Mouse (Mus musculus): ENCODE measurements at regions not wholly inside any gene's neighbourhood (a gene's known extent, or its start where the extent isn't known, plus 50 kb on each side); places are given as distances from the start of the nearest gene placed in this dataset.

GRCm38 (mm10) chr4:64530585-64530984, 483.8 kb upstream of the Tnc start:
- Histone ChIP-seq H3K36me3 (replicated peaks; ENCODE audit: control insufficient read depth, insufficient read depth) (no peaks in the 10 kb centered on the region), H3K9ac (no peak overlapping the region), H3K9me3 (ENCODE audit: control insufficient read depth, low read length) (no peaks in the 10 kb centered on the region), H3K4me1 (replicated peaks; ENCODE audit: control insufficient read depth, insufficient read depth, low read length) (no peaks in the 10 kb centered on the region), H3K27ac (no peak overlapping the region), H3K4me2 (replicated peaks) (no peak overlapping the region), H3K27me3 (ENCODE audit: control insufficient read depth, insufficient read depth, low read length) (no peaks in the 10 kb centered on the region), H3K4me3 (replicated peaks; ENCODE audit: low read length) (no peak overlapping the region)
- ATAC-seq (ENCODE audit: low FRiP score) (no peak), DNase-seq (ENCODE audit: low spot score) (peak; percentile 63)
- 85% methylated on average over 4 of the region's 4 CpGs for WGBS

GRCm38 (mm10) chr4:64533019-64533418, 486.2 kb upstream of the Tnc start:
- H3K27me3 ChIP-seq (ENCODE audit: control insufficient read depth, insufficient read depth, low read length) = no peaks in the 10 kb centered on the region
- WGBS = 26% methylated on average over 3 of the region's 3 CpGs
- no peak overlapping the region for H3K27ac ChIP-seq
- H3K36me3 ChIP-seq (replicated peaks; ENCODE audit: control insufficient read depth, insufficient read depth) = no peaks in the 10 kb centered on the region
- no peaks in the 10 kb centered on the region for H3K9me3 ChIP-seq (ENCODE audit: control insufficient read depth, low read length)
- H3K4me1 ChIP-seq (replicated peaks; ENCODE audit: control insufficient read depth, insufficient read depth, low read length) = no peaks in the 10 kb centered on the region
- H3K4me2 ChIP-seq (replicated peaks) = no peak overlapping the region
- DNase-seq (ENCODE audit: low spot score) = peak; percentile 58
- H3K4me3 ChIP-seq (replicated peaks; ENCODE audit: low read length) = no peak overlapping the region
- ATAC-seq (ENCODE audit: low FRiP score) = no peak
- H3K9ac ChIP-seq = no peak overlapping the region

- Histone ChIP-seq H3K4me3 (replicated peaks; ENCODE audit: low read length) (no peak overlapping the region), H3K36me3 (replicated peaks; ENCODE audit: control insufficient read depth, insufficient read depth) (no peaks in the 10 kb centered on the region), H3K4me2 (replicated peaks) (no peak overlapping the region), H3K27me3 (ENCODE audit: control insufficient read depth, insufficient read depth, low read length) (no peaks in the 10 kb centered on the region), H3K27ac (no peak overlapping the region), H3K9ac (no peak overlapping the region), H3K9me3 (ENCODE audit: control insufficient read depth, low read length) (no peaks in the 10 kb centered on the region), H3K4me1 (replicated peaks; ENCODE audit: control insufficient read depth, insufficient read depth, low read length) (no peaks in the 10 kb centered on the region)
- DNase-seq (ENCODE audit: low spot score) (no peak), ATAC-seq (ENCODE audit: low FRiP score) (no peak)
- 69% methylated on average over 6 of the region's 6 CpGs for WGBS
Measured at GRCm38 (mm10) chr4:64535554-64536253, 488.9 kb upstream of the Tnc start.

- Histone ChIP-seq H3K4me2 (replicated peaks) (no peak overlapping the region), H3K4me1 (replicated peaks; ENCODE audit: control insufficient read depth, insufficient read depth, low read length) (no peaks in the 10 kb centered on the region), H3K4me3 (replicated peaks; ENCODE audit: low read length) (no peak overlapping the region), H3K27ac (no peak overlapping the region), H3K36me3 (replicated peaks; ENCODE audit: control insufficient read depth, insufficient read depth) (no peaks in the 10 kb centered on the region), H3K9ac (no peak overlapping the region), H3K9me3 (ENCODE audit: control insufficient read depth, low read length) (no peaks in the 10 kb centered on the region), H3K27me3 (ENCODE audit: control insufficient read depth, insufficient read depth, low read length) (no peaks in the 10 kb centered on the region)
- ATAC-seq (ENCODE audit: low FRiP score) (no peak), DNase-seq (ENCODE audit: low spot score) (no peak)
- 92% methylated on average over 4 of the region's 4 CpGs for WGBS
Measured at GRCm38 (mm10) chr4:64538009-64538408, 491.2 kb upstream of the Tnc start.

GRCm38 (mm10) chr4:64544576-64545185, 497.9 kb upstream of the Tnc start:
- no peaks in the 10 kb centered on the region for H3K4me1 ChIP-seq (replicated peaks; ENCODE audit: control insufficient read depth, insufficient read depth, low read length)
- H3K9me3 ChIP-seq (ENCODE audit: control insufficient read depth, low read length) = no peaks in the 10 kb centered on the region
- no peaks in the 10 kb centered on the region for H3K36me3 ChIP-seq (replicated peaks; ENCODE audit: control insufficient read depth, insufficient read depth)
- H3K9ac ChIP-seq = no peak overlapping the region
- no peak overlapping the region for H3K4me2 ChIP-seq (replicated peaks)
- H3K4me3 ChIP-seq (replicated peaks; ENCODE audit: low read length) = no peak overlapping the region
- 89% methylated on average over 4 of the region's 4 CpGs for WGBS
- no peaks in the 10 kb centered on the region for H3K27me3 ChIP-seq (ENCODE audit: control insufficient read depth, insufficient read depth, low read length)
- DNase-seq (ENCODE audit: low spot score) (no peak), ATAC-seq (ENCODE audit: low FRiP score) (no peak)
- H3K27ac ChIP-seq = no peak overlapping the region

- Histone ChIP-seq H3K27me3 (ENCODE audit: control insufficient read depth, insufficient read depth, low read length) (no peaks in the 10 kb centered on the region), H3K4me3 (replicated peaks; ENCODE audit: low read length) (no peak overlapping the region), H3K4me2 (replicated peaks) (no peak overlapping the region), H3K27ac (no peak overlapping the region), H3K9ac (no peak overlapping the region), H3K9me3 (ENCODE audit: control insufficient read depth, low read length) (no peaks in the 10 kb centered on the region), H3K36me3 (replicated peaks; ENCODE audit: control insufficient read depth, insufficient read depth) (no peaks in the 10 kb centered on the region), H3K4me1 (replicated peaks; ENCODE audit: control insufficient read depth, insufficient read depth, low read length) (no peaks in the 10 kb centered on the region)
- WGBS = 77% methylated on average over 4 of the region's 4 CpGs
- ATAC-seq (ENCODE audit: low FRiP score) (no peak), DNase-seq (ENCODE audit: low spot score) (no peak)
Measured at GRCm38 (mm10) chr4:64546386-64546785, 499.6 kb upstream of the Tnc start.

GRCm38 (mm10) chr4:64562511-64562910, 515.7 kb upstream of the Tnc start:
- H3K4me2 ChIP-seq (replicated peaks) = no peak overlapping the region
- H3K36me3 ChIP-seq (replicated peaks; ENCODE audit: control insufficient read depth, insufficient read depth) = no peaks in the 10 kb centered on the region
- no peaks in the 10 kb centered on the region for H3K9me3 ChIP-seq (ENCODE audit: control insufficient read depth, low read length)
- H3K27ac ChIP-seq = no peak overlapping the region
- H3K4me3 ChIP-seq (replicated peaks; ENCODE audit: low read length) = no peak overlapping the region
- H3K4me1 ChIP-seq (replicated peaks; ENCODE audit: control insufficient read depth, insufficient read depth, low read length) = no peaks in the 10 kb centered on the region
- DNase-seq (ENCODE audit: low spot score) (no peak), ATAC-seq (ENCODE audit: low FRiP score) (no peak)
- H3K9ac ChIP-seq = no peak overlapping the region
- WGBS = 90% methylated on average over 1 of the region's 1 CpGs
- no peaks in the 10 kb centered on the region for H3K27me3 ChIP-seq (ENCODE audit: control insufficient read depth, insufficient read depth, low read length)

- Histone ChIP-seq H3K36me3 (replicated peaks; ENCODE audit: control insufficient read depth, insufficient read depth) (no peaks in the 10 kb centered on the region), H3K4me2 (replicated peaks) (no peak overlapping the region), H3K27me3 (ENCODE audit: control insufficient read depth, insufficient read depth, low read length) (no peaks in the 10 kb centered on the region), H3K4me1 (replicated peaks; ENCODE audit: control insufficient read depth, insufficient read depth, low read length) (no peaks in the 10 kb centered on the region), H3K9ac (no peak overlapping the region), H3K27ac (no peak overlapping the region), H3K4me3 (replicated peaks; ENCODE audit: low read length) (no peak overlapping the region), H3K9me3 (ENCODE audit: control insufficient read depth, low read length) (no peaks in the 10 kb centered on the region)
- DNase-seq (ENCODE audit: low spot score) (no peak), ATAC-seq (ENCODE audit: low FRiP score) (no peak)
- WGBS = 96% methylated on average over 3 of the region's 3 CpGs
Measured at GRCm38 (mm10) chr4:64563996-64564395, 517.2 kb upstream of the Tnc start.

GRCm38 (mm10) chr4:64570666-64571065, 523.9 kb upstream of the Tnc start:
- Histone ChIP-seq H3K9ac (no peak overlapping the region), H3K36me3 (replicated peaks; ENCODE audit: control insufficient read depth, insufficient read depth) (no peaks in the 10 kb centered on the region), H3K27me3 (ENCODE audit: control insufficient read depth, insufficient read depth, low read length) (no peaks in the 10 kb centered on the region), H3K4me1 (replicated peaks; ENCODE audit: control insufficient read depth, insufficient read depth, low read length) (no peaks in the 10 kb centered on the region), H3K4me3 (replicated peaks; ENCODE audit: low read length) (no peak overlapping the region), H3K27ac (no peak overlapping the region), H3K9me3 (ENCODE audit: control insufficient read depth, low read length) (no peaks in the 10 kb centered on the region), H3K4me2 (replicated peaks) (no peak overlapping the region)
- no peak for DNase-seq (ENCODE audit: low spot score)
- WGBS = 21% methylated on average over 1 of the region's 1 CpGs
- no peak for ATAC-seq (ENCODE audit: low FRiP score)
